Mouse (Mus musculus) heart, postnatal 14 days (tissue): ENCODE measurements at regions not wholly inside any gene's neighbourhood (a gene's known extent, or its start where the extent isn't known, plus 50 kb on each side); places are given as distances from the start of the nearest gene placed in this dataset.
A peak's percentile ranks its signal among the peaks of the same experiment; 100 is the strongest.

Experiments used
- DNase-seq, 2 experiments: peaks; one replicate each; pipeline ENCODE4 v3.0.0; 2021 to 2022
- intact Hi-C: fragments of 180-260 bp; cut with DNase I; formaldehyde crosslinking; loops from one replicate; pipeline ENCODE4 v1.15.1; 2025

DNA sequence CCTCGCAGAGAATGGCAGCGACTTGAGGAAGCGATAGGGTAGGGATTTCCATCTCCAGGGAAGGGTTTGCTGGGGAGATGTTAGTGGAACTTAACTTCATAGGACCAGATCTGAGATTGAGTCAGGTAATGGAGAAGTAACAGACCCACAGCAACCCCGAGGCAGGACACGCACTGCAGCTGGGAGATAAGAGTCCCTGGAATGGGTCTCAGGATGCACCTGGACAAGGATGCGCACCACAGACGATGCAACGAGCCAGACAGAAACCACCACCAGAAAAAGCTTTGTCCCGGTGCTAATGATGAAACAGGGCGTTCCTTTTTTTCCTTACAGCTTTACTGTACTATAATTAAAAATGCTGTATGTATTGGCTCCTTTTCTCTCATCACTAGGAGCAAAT, 470.9 kb upstream of the Jarid2 start:
- intact Hi-C loops: no loop called here
- DNase-seq: no peak

DNA sequence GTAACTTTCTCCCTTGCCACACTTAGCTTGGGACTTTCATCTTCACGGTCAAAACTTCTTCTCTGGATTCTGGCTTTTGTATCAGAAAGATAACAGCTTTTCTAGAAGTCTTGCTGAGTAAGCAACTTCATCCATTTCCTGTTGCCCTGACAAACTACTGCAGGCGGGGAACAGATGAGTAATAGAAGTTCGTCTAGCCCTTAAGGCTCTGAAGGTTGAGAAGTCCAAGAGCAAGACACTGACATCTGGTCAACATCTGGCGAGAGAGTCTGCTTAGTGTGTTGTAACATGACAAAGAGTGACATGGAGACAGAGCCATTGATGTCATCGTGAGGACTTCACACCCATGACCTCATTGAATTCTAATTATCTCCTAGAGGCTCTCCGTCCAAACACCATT, 469.2 kb upstream of the Jarid2 start:
- DNase-seq: peak; percentile 36 to 61
- intact Hi-C loops: no loop called here

DNA sequence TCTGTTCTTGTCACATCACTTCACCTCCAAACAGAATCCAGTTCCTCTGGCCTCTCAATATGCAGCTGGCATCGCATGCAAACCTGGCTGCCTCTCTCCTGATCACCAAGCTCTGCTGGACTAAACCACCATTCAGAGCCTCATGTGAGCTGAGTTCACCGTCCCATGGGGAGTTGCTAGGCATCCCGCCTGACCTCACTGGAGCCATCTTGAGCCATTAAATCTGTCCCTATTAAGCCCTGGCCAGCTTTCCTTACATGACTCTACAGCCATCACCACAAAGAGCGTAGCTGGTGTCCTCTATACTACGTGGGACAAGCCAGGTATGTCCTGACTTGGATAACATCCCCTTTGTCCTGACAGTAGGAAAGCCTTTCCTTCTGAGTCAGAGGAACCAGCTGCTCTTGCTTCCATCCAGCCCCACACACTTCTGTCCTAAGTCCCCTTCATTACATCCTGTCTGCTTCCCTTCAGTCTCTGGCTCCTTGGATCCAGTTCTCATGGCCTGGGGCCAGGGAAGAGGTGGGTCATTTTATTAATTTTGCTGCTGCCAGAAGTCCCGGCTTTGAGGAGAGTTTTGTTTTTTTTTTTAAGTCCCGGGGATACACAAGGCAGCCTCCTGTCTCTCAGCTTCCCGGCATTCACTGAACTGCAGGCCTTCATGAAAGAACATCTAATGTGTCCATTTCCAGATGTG, 468.5 kb upstream of the Jarid2 start:
- intact Hi-C loops: no loop called here

DNA sequence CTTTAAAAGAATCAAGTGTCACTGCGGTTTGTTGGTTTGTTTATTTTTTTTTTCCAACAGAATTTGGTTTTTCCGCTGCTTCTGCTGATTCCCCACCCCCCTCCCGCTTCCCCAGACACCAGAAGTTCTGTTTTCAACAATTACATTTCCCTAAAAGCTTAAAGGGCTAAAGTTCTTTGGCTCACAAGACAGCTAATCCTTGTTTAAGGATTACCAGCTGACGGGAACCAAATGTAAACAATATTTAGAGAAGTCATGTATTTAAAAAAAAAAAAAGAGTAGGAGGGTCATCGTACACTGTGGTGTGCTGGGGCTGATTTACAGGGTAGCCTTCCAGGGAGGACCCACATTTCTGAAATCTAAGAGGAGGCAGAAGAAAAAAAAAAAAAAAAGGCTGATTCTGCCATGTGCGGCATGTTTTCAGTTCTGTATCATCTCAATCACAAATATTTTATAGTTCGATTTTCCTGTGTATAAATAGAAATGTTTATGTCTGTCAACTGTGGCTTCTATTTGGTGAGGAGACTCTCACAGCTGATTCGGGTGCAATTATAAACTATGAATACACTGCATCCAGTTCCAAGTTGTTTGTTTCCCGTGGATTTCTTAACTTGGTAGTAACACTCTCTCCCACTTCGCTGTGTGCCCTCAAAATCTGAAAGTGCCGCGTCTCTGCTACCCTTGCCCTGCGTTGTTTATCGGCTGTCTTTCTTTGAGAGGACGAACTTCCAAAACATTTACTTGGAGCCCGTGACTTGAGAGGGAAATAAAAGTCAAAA, 456.3 kb upstream of the Jarid2 start:
- intact Hi-C loops: no loop called here
- DNase-seq: no peak

More for the DNA sequence above, 468.5 kb upstream of the Jarid2 start:
- peak; percentile 81 to 83 for DNase-seq

DNA sequence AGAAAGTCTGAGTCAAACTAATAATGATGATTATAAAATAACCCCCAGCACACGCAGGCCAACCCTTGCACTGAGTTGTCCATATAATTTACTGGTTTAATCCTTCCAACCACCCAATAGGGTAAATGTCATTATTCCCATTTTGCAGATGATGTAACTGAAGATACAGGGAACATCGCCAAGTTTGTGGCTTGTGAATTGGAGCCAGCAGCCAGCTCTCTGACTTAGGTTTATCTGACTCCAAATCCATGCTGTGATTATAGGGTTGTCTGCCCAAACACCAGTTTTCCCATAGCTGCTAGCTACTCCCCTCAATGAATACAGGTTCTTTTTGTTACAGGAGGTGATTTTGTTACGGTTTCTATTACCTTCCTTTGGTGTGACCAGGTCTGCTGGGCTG, 451.3 kb upstream of the Jarid2 start:
- intact Hi-C loops: no loop called here
- no peak for DNase-seq

DNA sequence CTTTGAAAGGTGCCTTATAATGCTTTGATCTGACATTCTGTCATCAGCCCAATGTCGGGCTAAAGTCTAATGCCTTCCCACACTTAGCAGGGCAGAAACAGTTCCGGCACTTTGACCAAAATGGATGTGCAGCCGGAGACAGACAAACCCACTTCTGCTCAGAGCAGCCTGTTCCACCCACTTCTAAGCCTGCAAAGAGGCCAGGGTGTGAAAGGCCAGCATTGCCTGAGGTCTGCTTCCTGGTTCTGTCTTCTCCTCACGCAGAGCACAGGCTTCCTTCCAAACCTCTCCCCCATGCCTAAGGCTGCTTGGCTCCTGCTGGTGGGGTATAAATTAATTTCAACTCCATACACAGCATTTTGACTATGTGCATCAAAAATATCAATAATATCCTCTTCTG, 450.2 kb upstream of the Jarid2 start:
- intact Hi-C loops: no loop called here
- DNase-seq: no peak

DNA sequence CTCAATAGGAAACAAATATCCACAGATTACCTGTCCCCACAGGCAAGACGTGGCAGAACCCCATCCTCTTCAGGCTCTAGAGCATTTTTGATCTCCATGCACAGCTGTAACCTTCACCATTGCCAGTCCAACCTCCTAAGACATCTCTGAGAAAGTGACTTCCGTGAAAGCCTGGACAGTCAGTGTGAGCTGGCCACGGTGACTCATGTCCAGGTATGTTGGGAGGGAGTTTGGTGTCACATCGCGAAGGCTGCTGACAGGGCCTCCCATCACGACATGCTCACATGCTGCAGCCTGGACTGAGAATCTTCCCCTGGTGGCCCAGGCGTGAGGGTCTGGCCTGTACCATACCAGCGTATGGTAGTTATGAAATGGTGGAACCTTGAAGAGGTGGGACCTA, 449.0 kb upstream of the Jarid2 start:
- no peak for DNase-seq
- intact Hi-C loops: no loop called here

DNA sequence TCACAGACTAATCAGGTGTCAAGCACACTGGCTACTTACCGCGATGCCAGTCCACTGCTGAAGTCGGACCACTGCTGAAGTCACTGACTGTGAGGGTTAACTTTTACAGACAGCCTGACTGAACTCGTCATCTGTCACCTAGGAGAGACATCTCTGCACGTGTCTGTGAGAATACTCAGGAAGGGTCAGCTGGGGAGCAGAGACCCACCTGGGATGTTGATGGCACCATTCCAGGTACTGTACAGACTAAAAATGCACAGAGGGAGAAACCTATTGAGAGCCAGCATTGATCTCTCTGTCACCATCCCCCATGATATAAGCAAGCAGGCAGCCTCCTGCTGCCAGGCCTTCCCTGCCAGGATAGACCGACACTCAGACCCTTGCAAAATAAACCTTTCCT, 447.5 kb upstream of the Jarid2 start:
- intact Hi-C loops: no loop called here
- no peak for DNase-seq

DNA sequence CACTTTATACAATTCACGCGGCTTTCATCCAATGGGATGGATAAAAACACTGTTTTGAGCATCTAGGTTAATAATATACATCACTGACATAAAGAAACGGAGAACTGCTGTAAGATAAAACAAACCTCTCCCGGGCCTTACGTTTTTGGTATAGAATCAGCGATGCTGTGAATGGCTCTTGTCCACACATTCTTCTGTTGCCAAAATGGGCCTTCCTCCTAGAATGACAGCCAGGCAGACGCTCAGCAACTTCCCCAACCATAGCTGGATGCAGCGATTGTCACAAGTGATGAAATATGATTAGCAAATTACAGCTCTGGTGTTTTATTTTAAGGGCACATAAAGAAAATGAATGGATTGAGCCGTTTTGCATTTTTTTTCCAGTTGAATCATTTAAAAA, 447.0 kb upstream of the Jarid2 start:
- intact Hi-C loops: no loop called here
- DNase-seq: no peak

DNA sequence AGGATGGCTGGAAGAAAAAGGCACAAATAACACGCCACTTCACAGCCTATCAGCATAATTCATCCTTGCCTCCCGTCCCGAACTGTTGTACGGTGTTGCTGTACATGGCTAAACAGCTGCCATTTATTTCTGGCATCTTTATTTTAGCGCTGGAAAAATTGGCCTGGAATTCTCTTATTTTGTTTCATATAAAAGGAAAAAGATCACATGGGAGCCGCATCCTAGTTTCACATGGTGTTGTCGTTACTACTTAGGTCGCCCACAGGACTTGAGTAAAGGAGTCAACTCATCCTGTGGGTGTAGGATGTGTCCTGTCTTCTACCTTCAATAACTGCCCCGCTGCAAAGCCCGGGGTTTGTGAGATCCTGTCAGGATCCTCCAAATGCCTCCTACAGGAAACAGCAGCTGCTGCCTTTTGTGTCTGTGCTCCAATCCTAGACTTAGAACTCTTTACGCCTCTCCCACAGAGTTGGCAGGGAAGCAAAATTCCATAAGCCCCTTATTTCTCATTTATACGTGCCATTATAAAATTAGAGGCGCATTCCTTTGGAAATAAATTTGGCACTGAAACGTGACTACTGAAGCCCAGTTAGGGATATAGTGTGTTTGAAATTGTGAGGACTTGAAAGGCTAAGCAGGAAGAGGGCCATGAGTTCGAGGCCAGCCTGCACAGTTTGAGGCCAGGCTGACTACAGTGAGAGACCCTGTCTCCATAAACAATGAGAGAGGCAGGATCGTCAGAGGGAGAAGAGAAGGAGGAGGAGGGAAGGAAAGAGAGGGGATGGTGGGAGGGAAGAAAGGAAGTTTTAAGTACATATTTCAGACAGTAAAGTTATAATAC, 446.3 kb upstream of the Jarid2 start:
- no peak for DNase-seq
- intact Hi-C loops: no loop called here

DNA sequence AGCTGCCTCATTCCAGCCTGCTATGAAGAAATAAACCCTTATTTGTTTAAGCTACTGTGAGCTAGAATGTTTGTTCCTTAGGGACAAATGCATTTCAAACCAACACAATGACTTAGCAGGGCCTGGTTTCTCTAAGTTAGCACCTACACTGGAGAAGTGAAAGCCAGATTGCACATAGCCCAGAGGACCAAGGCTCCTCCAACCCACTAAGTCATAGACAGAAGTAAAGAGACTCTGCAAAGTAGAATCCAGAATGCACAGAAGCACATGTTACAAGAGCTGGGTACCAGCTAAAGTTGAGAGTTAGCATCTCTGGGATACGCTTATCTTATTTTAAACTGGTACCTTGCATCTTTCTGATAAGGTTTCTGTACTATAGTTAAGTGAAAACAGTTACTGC, 443.4 kb upstream of the Jarid2 start:
- no peak for DNase-seq
- intact Hi-C loops: no loop called here

DNA sequence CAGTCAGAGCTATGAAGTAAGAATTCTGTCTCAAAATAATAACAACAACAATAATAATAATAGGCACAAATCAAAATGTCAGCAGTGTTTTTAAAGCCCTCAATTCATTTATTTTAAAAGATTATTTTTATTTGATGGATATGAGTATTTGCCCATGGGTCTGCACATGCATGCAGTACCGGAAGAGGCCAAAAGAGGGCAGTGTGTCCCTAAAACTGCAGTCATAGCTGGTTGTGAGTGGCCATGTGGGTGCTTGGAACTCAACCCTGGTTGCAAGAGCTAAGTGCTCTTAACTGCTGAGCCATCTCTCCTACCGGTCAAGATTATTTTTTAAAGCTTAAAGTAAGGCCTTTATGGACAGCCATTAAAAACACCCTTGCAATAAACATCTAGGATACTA, 439.1 kb upstream of the Jarid2 start:
- no peak for DNase-seq
- intact Hi-C loops: no loop called here

DNA sequence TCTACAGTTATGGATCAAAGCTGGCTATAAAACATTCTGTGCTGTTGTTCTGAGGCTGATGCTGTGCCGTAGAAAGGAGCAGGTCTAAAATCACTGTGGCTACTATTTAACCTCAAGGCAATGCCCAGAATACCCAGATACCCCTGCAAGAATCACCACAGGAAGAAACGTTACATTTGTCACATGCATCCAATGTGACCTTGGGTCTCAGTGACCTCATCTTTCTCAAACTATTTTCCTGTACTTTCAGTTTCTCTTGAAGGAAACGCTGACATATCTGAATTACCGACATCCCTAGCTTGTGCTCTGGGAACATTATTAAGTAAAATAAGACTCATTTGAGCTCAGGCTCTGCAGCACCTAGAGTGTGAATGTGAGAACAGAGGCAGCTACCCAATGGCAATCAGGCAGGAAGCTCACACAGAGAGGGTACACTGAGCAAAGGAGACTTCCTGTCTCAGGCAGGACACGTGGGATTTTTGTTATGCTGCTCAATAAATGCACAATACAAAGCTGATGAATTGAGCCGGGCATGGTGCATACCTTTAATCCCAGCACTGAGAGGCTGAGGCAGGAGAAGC, 436.7 kb upstream of the Jarid2 start:
- intact Hi-C loops: no loop called here

DNA sequence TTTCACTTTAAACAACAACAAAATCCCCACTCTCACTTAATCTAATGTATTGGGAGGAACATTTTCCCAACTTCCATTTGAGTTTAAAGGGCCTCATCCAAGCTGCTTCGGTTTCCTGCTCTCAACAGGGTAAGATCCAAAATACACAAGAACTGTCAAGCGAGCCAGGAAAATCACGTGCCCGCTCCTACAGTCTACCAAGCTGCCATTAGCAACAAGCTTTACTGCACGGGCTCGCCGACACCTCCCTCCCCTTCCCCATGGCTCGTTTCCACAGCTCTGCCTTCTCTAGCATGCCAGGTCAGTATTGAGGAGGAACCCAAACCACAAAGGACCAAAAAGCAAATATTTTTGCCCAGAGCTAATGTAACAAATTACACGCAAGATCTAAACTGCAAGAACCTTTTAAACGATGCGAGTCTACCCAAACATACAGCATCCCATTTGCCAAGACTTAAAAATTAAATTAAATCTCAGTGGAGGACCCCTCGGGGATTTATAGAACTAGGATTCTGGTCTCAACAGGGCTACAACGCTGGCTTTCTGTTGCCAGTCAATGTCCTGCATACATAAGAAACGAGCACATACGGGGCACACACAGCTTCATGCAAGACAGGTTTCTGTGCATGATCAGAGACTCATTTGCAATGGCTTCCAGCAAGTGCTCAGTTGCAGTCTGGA, 435.4 kb upstream of the Jarid2 start:
- intact Hi-C loops: no loop called here
- DNase-seq: peak; percentile 54 to 67

More for the DNA sequence above, 436.7 kb upstream of the Jarid2 start:
- no peak for DNase-seq

DNA sequence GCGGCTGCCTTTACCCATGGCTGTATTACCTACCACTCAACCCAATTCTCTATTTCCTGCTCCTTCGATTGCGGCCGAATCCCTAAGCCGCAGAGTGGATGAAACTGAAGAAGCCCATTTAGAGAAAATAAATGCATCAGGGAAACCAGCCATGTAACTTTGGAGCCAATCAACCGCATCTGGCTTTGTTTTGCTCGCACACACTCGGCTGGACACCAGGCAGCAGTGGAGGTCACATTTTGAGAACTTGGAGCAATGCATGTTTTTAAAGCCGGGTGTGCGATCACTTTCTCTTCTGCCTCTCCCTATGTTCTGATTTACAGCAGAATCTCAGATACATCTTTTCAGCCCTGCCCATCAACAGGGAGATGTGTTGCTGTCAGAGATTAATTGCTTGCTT, 433.7 kb upstream of the Jarid2 start:
- no peak for DNase-seq

DNA sequence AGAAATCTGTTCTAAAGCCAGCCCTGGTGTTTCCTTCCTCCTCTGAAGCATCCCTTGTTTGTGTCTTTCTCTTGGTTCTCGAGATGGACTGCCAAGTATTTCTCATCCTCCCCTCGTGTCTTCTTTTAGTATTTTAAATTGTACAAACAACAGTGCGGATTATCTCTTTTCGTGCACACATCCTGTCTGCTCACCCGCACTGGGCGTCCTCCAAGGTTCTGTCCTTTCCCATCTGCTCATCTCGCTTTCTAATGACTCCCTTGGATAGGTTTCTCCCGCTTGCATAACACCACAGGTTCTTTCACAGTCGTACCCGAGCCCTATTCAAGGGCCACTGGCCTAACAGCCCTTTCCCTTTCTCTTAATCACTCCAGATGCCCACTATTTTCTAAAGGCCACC, 428.7 kb upstream of the Jarid2 start:
- DNase-seq: no peak
- intact Hi-C loops: no loop called here

More for the DNA sequence above, 433.7 kb upstream of the Jarid2 start:
- intact Hi-C loops: no loop called here

DNA sequence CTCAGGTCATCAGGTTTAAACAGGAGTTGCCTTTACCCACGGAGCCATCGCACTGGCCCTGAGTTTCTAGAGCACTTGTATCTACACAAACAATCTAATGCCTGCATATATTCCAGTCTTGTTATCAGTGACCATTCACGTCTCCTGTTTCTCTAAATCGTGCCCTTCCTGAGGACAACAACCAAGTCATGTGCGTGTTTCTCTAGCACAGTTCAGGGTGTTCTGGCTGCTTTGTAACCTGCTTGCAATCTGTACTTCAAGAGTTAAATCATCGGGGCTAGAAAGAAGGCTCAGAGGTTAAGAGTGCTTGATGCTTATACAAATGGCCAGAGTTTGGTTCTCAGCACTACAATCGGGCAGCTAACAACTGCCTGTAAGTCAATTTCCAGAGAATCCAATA, 428.1 kb upstream of the Jarid2 start:
- intact Hi-C loops: no loop called here
- DNase-seq: no peak

DNA sequence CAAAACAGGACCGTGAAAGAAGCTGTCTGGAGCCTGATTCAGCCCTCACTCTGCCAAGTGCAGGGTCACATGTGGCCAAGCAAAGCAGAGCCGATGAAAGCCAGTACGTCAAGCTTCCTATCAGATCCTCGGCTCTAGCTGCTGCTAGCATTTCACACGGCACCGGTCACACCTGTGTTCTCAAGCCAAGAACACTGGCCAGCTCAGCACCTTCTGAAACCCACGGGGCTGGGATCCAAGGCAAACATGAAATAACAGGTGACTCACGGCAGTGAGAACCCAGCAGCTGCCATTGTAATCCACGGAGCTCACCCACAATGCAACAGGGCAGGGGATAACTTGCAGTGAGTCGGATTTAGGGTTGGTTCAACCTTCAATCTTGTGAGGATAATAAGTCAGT, 427.3 kb upstream of the Jarid2 start:
- intact Hi-C loops: no loop called here
- peak; percentile 62 to 64 for DNase-seq

DNA sequence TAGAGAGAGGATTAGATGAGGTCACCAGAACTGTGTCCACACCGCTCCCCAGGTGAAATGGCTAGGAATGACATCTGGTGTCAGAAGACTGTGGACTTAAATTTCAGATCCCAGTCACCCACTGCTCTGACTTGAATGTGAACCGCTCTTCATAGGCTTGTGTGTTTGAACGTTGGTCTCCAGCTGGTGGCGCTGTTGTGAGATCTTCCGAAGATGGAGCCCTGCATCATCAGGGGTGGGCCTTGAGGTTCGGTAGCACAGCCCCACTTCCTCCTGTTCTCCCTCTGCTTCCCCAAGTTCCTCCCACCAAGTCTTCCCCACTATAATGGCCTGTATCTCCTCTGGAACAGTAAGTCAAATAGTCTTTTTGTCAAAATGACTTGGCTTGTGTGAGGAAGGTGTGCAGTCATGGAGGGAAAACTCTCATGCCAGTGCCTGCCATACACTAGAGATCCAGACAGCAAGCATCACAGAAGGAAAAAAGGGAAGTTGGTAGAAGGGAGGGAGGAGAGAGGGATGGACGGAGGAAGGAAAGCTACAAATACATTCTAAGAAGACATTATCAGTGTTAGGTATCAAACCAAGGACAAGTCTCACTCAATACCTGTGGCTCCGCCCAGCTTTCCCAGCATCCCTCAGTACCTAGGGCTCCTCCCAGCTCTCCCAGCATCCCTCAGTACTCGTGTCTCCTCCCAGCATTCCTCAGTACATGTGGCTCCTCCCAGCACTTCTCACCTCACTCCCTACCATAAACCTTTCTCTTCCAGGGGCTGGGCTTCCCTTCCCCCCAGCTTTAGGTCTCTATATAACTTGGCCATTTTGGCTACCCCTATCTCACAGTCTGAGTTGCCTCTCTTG, 423.9 kb upstream of the Jarid2 start:
- DNase-seq: no peak
- intact Hi-C loops: loop anchor here (5.0 kb wide), 1 partner anchor 427 kb away; no protein-coding TSS in a partner anchor
